Mouse (Mus musculus) cerebellum, postnatal 4 days (tissue): ENCODE data around the gene Adamts20.
"Not testable (repeated sequence)": the region's sequence is repeated elsewhere in the genome, so short reads cannot be mapped to it uniquely, and the experiment has no call there.

Experiments
- DNase-seq, 2 experiments: peaks; one replicate each; pipeline ENCODE4 v3.0.0; 2022; ENCODE audit warnings: low spot score in 2 of 2, mixed read lengths in 1 of 2

Adamts20 gene

GRCm38 (mm10) chr15:94444437-94445136 lies 20.6 kb downstream of the Adamts20 start:
- DNase-seq: no peak

DNA sequence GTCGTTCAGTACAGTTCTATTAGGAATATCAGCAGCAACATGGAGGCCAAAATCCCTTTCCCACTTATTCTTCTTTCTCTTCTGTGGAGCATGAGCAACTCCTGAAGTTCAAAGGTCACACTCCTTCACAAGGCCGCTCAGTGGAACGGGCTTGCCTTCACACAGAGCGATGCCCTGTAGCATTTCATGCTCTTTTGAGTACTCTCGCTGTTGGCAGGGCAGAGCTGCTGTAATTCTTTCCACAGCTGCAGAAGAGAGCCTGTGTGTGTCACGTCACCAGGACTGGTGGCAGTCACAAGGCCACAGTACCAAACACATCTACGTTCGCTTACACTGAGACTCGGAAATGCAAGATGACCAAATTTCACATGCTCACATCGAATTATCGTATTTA lies 21.2 kb downstream of the Adamts20 start:
- no peak for DNase-seq

DNA sequence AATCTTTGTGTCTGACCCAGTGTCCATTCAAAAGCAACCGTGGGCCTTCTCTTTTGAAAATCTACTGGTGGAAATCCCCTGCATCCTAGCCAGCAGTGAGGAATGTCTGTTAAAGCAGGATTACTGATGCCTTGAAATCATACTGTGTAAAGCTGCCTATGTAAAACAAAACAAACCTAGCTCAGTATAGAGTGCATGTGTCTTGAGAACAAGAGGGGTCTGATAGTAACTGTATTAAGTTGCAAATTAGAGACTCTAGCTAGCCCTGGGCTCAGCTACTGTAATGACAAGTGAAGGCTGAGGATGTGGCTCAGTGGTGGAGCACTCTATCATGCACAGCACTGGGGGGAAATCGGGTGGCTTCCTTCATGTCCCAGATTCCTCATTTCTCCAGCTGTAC lies 22.2 kb downstream of the Adamts20 start:
- DNase-seq: no peak

DNA sequence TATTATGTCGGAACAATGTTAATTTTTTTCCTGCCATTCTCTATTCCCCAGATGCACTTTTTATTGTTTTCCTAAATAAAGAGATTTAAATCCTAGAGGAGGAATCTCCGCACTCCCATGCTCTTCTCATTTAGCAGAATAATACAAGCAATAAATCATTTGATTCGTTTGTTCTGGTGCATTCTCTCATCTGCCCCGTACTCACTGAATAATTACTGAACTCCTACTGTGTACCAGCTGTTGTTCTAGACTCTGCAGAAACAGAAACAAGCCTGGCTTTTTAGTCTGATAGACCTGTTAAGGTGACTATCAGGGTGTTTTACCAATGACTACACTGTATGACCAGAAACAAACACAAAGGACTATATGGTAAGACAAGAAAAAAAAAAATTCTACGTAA lies 29.7 kb downstream of the Adamts20 start:
- DNase-seq: no peak

GRCm38 (mm10) chr15:94430681-94431405 lies 34.4 kb downstream of the Adamts20 start:
- DNase-seq: no peak

GRCm38 (mm10) chr15:94428726-94429125 lies 36.5 kb downstream of the Adamts20 start:
- DNase-seq: no peak

DNA sequence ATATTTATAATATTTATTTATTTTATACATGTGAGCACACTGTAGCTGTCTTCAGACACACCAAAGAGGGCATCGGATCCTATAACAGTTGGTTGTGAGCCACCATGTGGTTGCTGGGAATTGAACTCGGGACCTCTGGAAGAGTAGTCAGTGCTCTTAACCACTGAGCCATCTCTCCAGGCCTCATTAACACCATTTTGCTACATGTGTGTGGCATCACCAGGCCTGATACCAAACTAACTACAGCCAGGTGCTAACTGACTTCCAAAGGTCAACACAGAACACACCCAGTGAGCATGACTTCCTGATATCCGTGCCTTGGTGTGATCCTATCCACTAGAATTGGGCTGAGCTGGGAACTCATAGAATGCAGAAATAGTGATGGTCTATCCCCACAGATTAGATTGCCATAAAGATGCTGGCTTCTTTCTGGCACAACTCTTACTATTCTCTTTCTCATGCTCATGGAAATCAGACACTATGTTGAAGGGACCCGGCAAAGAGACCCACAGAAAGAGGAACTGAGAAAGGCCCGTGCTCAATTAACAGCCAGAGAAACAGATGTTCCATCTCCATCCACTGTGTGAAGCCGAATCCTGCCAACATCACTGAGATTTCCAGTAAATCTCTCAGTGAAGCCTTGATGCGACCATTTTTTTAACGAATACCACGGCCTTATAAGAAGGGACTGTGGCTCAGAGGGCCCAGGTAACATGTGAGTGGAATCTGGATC lies 37.6 kb downstream of the Adamts20 start:
- no peak for DNase-seq

- DNase-seq: no peak
These were observed 44.7 kb downstream of the Adamts20 start for GRCm38 (mm10) chr15:94420526-94420925.

DNA sequence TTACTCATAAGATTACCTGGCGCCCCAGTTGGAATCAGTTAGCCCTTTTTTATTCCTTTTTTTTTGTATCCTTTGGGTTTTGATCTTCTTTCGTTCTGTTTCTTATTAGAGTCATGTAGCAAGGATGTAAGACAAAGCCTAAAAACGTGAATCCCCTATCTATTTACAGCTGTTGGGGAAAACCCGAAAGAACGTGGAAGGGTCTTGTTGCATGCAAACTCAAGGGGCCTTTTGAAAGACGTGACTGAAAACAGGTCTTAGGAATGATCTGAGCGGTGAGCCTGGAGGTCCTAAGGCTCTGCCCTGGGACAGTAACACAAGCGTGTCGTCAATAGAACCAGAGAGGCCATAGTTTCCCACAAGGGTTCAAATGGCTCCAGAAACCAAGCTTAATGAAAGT lies 46.1 kb downstream of the Adamts20 start:
- DNase-seq: no peak

- DNase-seq: no peak
These were observed 46.8 kb downstream of the Adamts20 start for GRCm38 (mm10) chr15:94418427-94418826.

DNA sequence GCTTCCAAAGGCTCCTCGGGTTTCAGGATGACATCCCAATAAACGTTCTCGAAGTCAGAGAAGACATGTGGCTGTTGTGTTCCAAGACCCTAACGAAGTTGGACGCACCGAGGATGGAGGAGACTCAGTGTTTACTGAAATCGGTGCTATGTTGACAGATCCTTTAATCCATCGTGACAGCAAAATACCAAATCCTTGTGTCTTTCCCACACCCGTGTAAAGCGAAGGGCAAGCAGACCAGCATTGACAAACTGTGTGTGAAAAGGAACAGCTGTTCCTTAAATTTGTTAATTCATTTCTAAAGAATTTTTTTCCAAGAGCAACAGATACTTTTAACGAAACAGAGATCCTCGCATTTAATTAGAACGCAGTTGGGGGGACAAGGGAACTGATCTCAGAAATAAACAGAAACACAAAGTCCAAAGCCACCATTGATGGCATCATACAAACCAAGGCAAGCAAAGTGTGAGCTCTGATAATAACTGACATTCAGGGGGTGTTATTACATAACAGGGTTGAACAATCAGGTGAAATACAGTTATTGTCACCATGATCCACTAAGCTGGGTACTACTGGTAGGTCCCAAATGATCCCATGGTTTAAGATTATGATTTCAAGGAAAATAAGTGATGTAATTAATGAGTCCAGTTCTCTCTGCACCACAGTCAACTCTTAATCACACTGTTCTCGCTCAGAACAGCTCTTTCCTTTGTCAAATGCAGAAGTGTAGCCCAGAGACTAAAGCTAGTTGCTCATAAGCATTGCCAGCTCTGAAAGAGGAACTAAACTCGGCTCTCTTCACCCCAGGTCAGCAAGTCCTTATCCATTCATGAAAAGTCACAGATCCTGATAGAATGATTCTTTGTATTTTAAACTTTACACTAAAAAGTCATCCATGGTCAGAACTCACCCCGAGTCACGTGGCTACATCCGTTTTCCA lies 47.7 kb downstream of the Adamts20 start:
- no peak for DNase-seq

DNA sequence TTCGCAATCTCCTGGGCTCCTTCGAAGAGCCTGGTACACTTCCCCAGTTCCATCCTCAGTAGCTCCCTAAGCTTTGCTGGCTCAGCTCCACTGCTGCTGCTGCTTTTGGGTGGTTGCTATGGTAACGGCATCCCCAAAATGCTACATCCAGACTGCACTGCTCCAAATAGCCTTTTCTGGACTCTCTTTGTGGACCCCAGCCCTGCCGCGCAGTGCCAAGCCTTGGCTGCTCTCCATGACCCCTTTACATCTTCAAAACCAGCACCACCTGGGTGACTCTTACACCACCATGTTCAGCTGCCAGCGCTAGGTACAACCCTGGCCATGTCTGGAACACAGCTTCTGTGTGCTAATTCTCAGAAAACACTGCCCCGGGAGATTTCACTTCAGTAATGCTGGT lies 55.4 kb downstream of the Adamts20 start:
- peak in 1 of 2 experiments; percentile 55 for DNase-seq

DNA sequence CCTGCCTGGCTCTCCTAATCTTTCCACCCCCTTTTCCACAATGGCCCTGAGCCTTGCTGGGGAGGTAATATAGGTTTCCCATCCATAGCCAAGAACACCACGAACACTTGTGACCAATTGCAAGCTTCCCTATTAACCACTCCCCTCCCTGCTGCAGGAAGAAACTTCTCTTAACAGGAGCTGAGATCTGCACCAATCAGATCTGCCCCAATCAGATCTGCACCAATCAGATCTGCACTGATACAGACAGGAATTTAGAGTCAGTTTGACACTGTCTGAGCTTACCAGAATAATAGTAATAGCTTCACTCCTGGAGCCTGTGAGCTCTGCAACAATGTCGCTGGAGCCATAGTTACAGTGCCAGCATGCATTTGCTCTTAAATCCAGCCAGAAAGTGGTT lies 58.9 kb downstream of the Adamts20 start:
- DNase-seq: no peak

- DNase-seq: peak; percentile 71 to 88
These were observed 61.1 kb downstream of the Adamts20 start for GRCm38 (mm10) chr15:94404071-94404545.

DNA sequence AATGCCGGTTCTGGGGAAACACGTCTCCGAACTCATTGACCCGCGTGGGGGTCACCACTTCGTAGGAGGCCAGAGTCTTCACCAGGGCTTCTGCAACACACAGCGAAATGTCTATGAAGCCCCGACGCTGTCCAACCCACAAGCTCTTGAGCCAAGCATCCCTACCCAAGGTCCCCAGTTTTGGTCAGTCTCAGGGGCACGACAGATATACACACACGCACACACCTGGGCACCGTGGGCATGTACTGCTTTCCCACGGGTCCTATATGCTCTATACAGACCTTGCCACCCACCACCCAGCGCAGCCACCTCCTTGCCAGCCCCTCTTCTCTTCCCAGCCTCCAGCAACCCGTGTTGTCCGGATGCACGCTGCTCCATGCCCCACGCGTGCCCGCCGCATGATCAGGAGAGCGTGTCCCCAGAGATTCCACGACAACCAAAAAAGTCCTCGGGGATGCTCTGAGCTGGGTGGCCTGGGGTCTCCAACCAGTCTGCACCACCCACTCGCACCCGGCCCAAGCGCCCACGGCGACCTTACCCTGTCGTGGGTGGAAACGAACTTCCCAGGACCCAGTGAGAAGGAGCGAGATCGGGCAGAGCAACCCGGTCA lies 61.7 kb downstream of the Adamts20 start:
- no peak for DNase-seq

DNA sequence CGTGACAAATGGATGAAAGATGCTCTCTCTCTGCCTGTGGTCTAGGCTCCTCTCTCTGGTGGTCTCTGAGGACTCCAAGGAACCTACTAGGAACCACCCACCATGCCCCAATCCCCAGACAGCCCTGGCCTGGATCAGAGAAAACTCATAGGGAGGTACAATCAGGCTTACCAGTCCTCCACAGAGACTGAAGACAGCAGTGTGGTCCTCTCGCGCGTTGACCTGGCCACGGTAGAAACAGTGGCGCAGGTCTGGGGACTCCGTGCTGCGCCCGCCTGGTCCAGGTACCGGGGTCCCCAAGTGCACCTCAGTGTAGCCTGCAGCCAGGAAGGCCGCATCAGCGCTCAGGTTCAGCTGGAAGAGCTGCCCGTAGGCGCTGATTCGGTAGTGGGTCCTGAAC lies 62.2 kb downstream of the Adamts20 start:
- DNase-seq: peak in 1 of 2 experiments; percentile 7

DNA sequence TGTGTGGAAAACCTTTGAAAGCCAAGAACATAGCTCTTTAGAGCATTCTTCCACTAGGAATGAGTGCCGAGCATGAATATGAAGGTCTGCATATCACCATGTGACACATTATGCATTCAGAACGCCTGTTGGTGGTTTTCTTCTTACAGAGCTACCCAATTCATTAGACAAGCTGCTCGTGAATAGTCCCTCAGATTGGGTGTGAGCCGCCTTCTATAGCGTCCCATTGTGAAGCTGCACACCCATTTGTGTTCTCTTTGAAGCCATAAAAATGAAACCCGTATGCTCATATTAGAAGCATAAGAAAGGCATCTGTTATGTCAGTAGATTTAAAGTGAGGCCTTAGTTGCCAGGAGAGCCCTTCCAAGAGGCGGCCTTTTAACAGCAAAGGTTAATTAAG lies 72.5 kb downstream of the Adamts20 start:
- DNase-seq: no peak

DNA sequence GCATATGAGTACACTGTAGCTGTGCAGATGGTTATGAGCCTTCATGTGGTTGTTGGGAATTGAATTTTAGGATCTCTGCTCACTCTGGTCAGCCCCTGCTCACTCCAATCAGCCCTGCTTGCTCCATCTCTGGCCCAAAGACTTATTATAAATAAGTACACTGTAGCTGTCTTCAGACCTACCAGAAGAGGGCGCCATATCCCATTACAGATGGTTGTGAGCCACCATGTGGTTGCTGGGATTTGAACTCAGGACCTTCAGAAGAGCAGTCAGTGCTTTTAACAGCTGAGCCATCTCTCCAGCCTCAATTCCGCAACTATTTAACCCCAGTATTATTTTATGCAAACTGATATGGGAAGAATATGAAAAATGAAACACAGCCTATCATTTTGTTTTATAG lies 75.1 kb downstream of the Adamts20 start:
- DNase-seq: not testable (repeated sequence)

DNA sequence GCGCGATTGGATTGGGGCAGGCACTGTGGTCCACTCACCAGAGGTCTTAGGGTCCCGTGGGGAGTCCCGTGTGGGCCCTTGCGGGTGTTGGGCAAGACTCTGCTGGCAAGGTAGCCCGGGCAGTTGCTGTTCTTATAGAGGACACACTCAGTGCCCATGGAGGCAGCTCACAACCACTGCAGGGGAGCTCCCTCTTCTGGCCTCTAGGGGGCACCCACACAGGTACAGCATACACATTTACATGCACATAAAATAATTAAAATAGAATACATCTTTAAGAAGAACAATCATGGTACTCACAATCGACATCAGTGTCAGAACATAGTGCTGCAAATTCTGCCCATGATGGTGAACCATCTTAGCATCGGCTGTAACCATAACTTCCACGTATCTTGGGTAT lies 85.8 kb downstream of the Adamts20 start:
- no peak for DNase-seq

- no peak for DNase-seq
These were observed 92.7 kb downstream of the Adamts20 start for GRCm38 (mm10) chr15:94372548-94372947.

DNA sequence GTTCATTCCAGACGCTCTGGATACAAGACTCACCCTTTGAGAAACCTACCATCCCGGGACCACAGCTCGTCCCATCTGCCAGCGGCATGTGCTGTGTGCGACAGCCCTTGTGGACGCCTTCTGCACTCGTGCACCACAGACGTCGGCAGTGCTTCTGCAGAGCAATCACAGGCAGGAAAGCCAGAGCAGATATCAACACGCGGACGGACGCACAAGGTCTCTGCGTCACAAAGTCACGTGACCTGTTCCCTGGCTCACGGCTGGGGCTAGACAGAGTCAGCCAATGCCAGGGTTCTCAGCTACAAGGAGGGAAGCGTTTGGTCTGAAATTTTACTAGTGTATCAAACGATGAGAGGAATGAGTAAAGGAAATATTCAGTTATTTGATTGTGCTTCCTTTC lies 116.2 kb downstream of the Adamts20 start:
- DNase-seq: no peak
